Mouse (Mus musculus) forebrain, embryonic 10.5 days (tissue): ENCODE results near the gene Dock4. TPM values are rescaled to one million over a fixed set of nuclear protein-coding genes. Genes with fewer than 3 reads are reported as not detected.

Experiments used
- DNase-seq: peaks from one replicate; pipeline ENCODE4 v3.0.0-alpha.2; 2017; ENCODE audit warnings: low spot score; ENCODE audit errors: extremely low spot score
- H3K27ac ChIP-seq: fragments of 300-500 bp; sonication (generic); 2 replicates; pipeline ENCODE4 v1.5.1; 2016; ENCODE audit warnings: mild to moderate bottlenecking
- H3K27me3 ChIP-seq: fragments of 300-500 bp; sonication (generic); 2 replicates; pipeline ENCODE4 v1.6.1; 2016; ENCODE audit warnings: mild to moderate bottlenecking; ENCODE audit not compliant: poor library complexity, severe bottlenecking
- H3K36me3 ChIP-seq: fragments of 300-500 bp; sonication (generic); replicated peaks from 2 replicates; pipeline ENCODE4 v1.6.1; 2016; ENCODE audit warnings: mild to moderate bottlenecking, moderate library complexity
- H3K4me1 ChIP-seq: fragments of 300-500 bp; sonication (generic); 2 replicates; pipeline ENCODE4 v1.6.1; 2016
- H3K4me3 ChIP-seq: fragments of 300-500 bp; sonication (generic); 2 replicates; pipeline ENCODE4 v1.5.1; 2016; ENCODE audit warnings: mild to moderate bottlenecking, moderate library complexity
- H3K9me3 ChIP-seq: fragments of 300-500 bp; sonication (generic); 2 replicates; pipeline ENCODE4 v1.6.1; 2016; ENCODE audit warnings: mild to moderate bottlenecking, moderate library complexity
- WGBS: fragments of 180-500 bp; shearing (Covaris S2); methylation state at CpG from one replicate; pipeline ENCODE4 v1.1.7; 2016; 5-methylcytosine and 5-hydroxymethylcytosine counted together
- polyA plus RNA-seq: library from polyadenylated mRNA; unstranded; fragments of >200 nt; fragmentation: Nextera tagmentation; extraction: Ambion mirVana; gene quantifications from 2 replicates; pipeline ENCODE4 v1.2.1, GENCODE M21; 2016

The Dock4 gene
- polyA plus RNA-seq, 1 experiment from 2014 or later: 16.2 TPM

DNA sequence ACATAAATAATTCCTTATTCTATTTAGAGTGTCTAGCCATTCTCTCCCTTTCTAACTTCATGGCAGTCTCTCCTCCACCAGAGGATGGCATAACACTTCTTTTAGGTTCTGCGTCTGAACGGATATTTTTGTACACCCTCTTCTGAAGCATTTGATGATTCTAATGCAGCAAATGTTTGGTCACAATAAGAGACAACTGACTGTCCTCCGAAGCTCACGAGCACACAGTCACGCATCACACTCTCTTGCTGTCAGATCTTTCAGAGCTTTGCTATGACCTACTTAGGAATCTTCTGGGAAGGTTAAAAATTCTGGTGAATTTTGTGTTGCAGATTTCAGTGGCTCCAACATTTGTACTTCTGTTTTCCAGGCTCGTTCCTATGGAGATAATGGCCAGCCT lies 149.7 kb downstream of the Dock4 start:
- Histone ChIP-seq H3K4me1 (no peaks in the 10 kb centered on the region), H3K9me3 (no peaks in the 10 kb centered on the region)
- 90% methylated on average over 6 of the region's 6 CpGs for WGBS

DNA sequence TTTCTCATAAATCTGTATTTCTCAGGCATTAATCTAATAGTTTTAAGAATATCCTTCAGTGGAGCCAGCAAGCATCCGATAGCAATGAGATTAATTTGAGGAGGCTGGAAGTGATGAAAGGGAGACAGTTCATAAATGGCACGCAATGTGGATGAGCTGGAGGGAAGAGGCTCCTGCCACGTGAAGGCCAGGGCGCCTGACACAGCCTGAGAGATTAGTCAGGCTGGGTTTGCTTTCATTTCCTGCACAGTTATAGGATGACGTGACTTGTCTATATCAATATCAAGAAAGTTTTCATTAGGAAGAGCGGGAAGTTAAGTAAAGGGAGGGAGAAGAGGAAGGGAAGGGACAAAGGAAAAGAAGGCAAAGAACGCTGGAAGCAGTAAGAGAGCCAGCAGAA lies 150.3 kb downstream of the Dock4 start:
- H3K27me3 ChIP-seq: no peaks in the 10 kb centered on the region
- no peaks in the 10 kb centered on the region for H3K9me3 ChIP-seq
- 92% methylated on average over 7 of the region's 7 CpGs for WGBS
- H3K4me1 ChIP-seq: no peaks in the 10 kb centered on the region
- no peaks in the 10 kb centered on the region for H3K36me3 ChIP-seq
- H3K4me3 ChIP-seq: no peak overlapping the region
- no peak for DNase-seq
- no peak overlapping the region for H3K27ac ChIP-seq

More for the DNA sequence above, 149.7 kb downstream of the Dock4 start:
- no peaks in the 10 kb centered on the region for H3K27me3 ChIP-seq
- DNase-seq: no peak
- H3K27ac ChIP-seq: no peak overlapping the region
- no peaks in the 10 kb centered on the region for H3K36me3 ChIP-seq
- H3K4me3 ChIP-seq: no peak overlapping the region

DNA sequence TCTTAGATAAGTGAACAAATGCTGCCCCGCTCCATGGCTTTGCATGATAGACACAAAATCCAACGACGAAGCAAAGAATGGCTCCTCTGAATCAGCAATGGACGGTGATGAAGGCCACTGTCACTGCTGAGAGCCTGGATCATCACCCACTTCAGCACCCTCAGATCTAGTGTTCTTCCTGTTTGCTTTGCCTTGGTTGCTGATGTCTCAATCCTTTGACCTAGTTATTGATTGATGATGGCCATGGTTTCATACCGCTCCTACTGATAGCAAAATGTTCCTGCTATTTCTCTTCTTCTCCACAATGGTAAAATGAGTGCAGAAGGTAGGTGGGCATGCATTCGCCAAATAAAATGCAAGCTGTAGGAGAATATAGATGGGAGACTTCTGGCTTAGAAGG lies 150.7 kb downstream of the Dock4 start:
- 94% methylated on average over 6 of the region's 6 CpGs for WGBS
- Histone ChIP-seq H3K9me3 (no peaks in the 10 kb centered on the region), H3K36me3 (no peaks in the 10 kb centered on the region), H3K27me3 (no peaks in the 10 kb centered on the region), H3K4me3 (no peak overlapping the region), H3K27ac (no peak overlapping the region), H3K4me1 (no peaks in the 10 kb centered on the region)
- no peak for DNase-seq

DNA sequence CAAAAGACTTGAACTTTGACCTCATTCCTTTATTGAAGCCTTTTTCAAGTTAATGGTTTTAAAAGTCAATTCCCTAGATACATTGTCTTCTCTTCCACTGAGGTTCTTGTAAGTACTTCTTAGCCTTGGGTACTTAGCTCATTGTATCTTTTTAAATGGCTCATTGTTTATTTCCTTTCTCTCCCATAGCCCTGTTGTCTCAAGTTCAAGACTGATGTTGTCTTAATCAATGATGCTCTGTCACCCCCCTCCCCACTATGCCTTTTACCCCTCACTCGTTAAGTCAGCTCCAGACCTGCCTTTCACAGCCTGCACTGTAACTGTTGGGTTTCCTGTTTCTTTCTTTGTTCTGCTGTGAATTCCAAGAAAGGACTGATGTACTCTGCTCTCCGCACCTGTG lies 154.2 kb downstream of the Dock4 start:
- H3K36me3 ChIP-seq: no peaks in the 10 kb centered on the region
- 62% methylated on average over 2 of the region's 2 CpGs for WGBS
- DNase-seq: no peak

DNA sequence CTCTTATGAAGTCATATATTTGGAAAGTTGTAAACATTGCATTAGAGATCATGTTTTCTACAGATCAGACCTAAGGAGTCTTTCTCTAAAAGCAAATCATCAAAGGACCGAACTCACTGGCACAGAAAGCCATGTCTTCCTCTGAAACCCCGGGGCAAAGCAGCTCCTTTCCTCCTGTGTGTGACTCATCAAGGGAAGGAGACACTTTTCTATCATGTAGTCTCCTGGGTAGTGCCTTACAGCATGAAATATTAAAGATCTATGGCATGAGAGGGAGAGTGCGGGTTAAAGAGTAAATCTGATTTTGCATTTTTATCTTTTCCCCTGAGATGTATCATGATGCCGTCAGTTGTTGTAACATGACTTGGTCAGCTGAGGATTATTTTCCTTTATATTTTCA lies 159.8 kb downstream of the Dock4 start:
- 92% methylated on average over 4 of the region's 4 CpGs for WGBS
- no peak for DNase-seq
- Histone ChIP-seq H3K27me3 (no peaks in the 10 kb centered on the region), H3K4me1 (peaks cover 4% of the 10 kb centered on the region; the same call in 1 of the 2 replicates), H3K36me3 (no peaks in the 10 kb centered on the region), H3K9me3 (no peaks in the 10 kb centered on the region), H3K4me3 (no peak overlapping the region), H3K27ac (no peak overlapping the region)

More for the DNA sequence above, 154.2 kb downstream of the Dock4 start:
- Histone ChIP-seq H3K4me3 (no peak overlapping the region), H3K4me1 (no peaks in the 10 kb centered on the region), H3K27ac (no peak overlapping the region), H3K9me3 (no peaks in the 10 kb centered on the region), H3K27me3 (no peaks in the 10 kb centered on the region)

DNA sequence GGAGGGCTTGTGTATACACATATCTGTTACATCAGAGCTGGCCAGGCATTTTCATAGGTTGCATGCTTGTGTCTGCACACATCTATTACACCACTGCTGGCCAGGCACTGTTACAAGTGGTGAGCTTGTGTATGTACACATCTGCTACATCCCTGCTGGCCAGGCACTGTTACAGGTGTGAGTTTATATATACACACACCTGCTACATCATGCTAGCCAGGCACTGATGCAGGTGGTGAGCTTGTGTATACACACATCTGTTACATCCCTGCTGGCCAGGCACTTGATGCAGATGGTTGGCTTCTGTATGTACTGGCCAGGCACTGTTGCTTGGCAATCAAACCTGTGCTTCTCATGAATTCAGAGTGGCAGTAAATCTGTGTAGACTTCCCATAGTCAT lies 177.2 kb downstream of the Dock4 start:
- Histone ChIP-seq H3K4me1 (peaks cover 15% of the 10 kb centered on the region), H3K9me3 (no peaks in the 10 kb centered on the region), H3K4me3 (no peak overlapping the region), H3K36me3 (no peaks in the 10 kb centered on the region), H3K27ac (no peak overlapping the region), H3K27me3 (no peaks in the 10 kb centered on the region)
- DNase-seq: no peak

DNA sequence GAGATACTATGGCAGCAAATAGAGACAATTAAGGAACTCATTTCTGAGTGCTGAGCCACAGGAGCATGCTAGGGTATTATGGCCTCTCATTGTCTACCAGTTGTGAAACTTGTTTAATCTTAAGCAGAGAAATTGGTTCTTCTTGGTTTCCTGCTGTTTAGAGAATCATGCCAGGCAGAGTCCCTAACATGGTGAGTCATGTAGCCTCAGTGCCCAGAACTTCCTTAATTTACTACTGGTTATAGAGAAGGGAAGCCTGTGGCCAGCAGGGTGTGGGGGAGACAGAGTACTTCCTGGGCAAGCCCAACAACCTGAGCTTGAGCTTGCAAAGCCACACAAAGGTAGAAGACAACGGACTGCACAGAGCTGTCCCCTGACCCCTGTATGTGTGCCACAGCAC lies 180.8 kb downstream of the Dock4 start:
- DNase-seq: no peak
- no peaks in the 10 kb centered on the region for H3K27me3 ChIP-seq
- H3K4me3 ChIP-seq: no peak overlapping the region
- H3K36me3 ChIP-seq: no peaks in the 10 kb centered on the region
- H3K27ac ChIP-seq: no peak overlapping the region
- whole genome bisulfite sequencing: 92% methylated on average over 1 of the region's 1 CpGs
- no peaks in the 10 kb centered on the region for H3K9me3 ChIP-seq
- H3K4me1 ChIP-seq: peaks cover 15% of the 10 kb centered on the region

DNA sequence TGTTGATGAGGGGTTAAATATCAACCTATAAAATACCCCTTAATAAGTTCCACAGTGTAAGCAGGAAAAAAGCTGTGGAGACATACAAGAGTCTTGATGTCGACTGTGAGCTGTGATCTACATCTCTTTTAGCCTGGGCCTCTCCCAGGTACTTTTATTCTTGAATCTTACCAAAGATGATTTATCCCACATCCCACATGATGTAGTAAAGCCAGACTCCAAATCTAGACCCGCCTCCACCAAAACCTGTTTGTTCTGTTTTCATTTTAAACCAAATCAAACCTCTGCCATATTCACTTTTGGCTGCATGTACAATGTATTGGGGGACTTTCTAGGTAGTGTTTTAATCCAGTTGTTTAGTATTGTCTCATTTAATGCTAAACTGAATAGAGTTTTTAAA lies 187.5 kb downstream of the Dock4 start:
- Histone ChIP-seq H3K27ac (no peak overlapping the region), H3K9me3 (no peaks in the 10 kb centered on the region), H3K4me1 (0 out of 2 replicates have a peak, but pooled peaks cover 4% of the 10 kb centered on the region), H3K4me3 (no peak overlapping the region), H3K36me3 (no peaks in the 10 kb centered on the region), H3K27me3 (no peaks in the 10 kb centered on the region)
- 79% methylated on average over 2 of the region's 2 CpGs for WGBS
- DNase-seq: no peak

DNA sequence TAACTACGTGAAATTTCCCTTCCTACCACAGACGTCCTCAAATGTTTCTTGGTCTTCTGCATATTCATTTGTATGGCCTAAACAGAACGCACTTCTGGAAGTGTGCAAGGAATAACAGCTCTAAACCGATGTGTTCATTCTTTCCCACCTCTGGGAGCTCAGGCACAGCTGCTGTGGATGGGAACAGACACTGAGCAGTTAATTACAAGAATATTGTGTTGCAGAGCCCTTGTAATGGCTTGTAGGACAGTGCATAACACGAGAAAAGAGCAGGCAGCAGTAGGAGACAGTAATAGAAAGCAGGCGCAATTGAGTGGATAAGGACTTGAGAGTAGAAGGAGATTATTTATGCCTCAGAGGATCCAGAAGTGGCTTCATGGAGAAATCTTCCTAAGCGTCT lies 188.4 kb downstream of the Dock4 start:
- H3K4me3 ChIP-seq: no peak overlapping the region
- no peak for DNase-seq
- H3K36me3 ChIP-seq: no peaks in the 10 kb centered on the region
- 88% methylated on average over 7 of the region's 7 CpGs for WGBS
- H3K9me3 ChIP-seq: no peaks in the 10 kb centered on the region
- H3K27ac ChIP-seq: no peak overlapping the region
- H3K4me1 ChIP-seq: 0 out of 2 replicates have a peak, but pooled peaks cover 4% of the 10 kb centered on the region
- H3K27me3 ChIP-seq: no peaks in the 10 kb centered on the region

DNA sequence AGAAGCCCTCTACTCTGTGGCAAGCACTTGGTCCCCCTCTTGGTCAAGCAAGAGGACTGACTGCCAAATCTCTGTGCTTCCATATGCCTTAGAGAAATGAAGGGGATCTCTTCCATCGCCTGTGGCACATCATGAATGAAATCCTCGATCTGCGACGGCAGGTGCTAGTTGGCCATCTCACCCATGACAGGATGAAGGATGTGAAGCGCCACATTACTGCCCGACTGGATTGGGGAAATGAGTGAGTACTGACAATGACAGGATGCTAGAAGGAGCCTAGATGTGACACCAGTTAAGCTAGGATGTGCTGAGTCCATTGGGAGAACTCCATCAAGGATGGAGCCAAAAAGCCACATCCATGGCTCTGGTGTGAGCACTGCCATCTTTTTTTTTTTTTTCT lies 190.2 kb downstream of the Dock4 start:
- Histone ChIP-seq H3K27me3 (no peaks in the 10 kb centered on the region), H3K4me3 (no peak overlapping the region), H3K9me3 (no peaks in the 10 kb centered on the region), H3K27ac (no peak overlapping the region), H3K36me3 (peaks cover 4% of the 10 kb centered on the region; the same call in 1 of the 2 replicates), H3K4me1 (0 out of 2 replicates have a peak, but pooled peaks cover 4% of the 10 kb centered on the region)
- no peak for DNase-seq
- WGBS: 97% methylated on average over 6 of the region's 6 CpGs

DNA sequence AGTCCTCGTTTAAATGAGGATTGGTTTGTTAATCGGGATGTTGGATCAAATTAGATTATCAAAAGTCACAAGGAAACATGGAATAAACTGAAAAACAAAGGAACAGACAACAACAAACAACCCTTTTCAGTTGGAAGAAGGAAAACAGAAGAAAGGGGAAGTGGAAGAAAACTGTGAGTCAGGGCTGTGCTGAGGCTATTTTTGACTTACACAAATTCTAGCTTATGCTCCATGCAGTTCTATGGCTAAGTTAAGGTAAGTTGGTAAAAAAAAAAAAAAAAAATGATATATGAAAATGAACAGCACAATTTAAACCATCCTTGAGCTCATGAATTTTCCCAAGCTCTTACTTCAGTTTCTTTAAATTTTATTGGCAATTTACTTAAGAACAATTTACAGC lies 191.7 kb downstream of the Dock4 start:
- 87% methylated on average over 2 of the region's 2 CpGs for WGBS
- Histone ChIP-seq H3K27ac (no peak overlapping the region), H3K4me1 (0 out of 2 replicates have a peak, but pooled peaks cover 4% of the 10 kb centered on the region), H3K36me3 (peaks cover 4% of the 10 kb centered on the region; the same call in 1 of the 2 replicates), H3K9me3 (no peaks in the 10 kb centered on the region), H3K27me3 (no peaks in the 10 kb centered on the region), H3K4me3 (no peak overlapping the region)
- DNase-seq: no peak

DNA sequence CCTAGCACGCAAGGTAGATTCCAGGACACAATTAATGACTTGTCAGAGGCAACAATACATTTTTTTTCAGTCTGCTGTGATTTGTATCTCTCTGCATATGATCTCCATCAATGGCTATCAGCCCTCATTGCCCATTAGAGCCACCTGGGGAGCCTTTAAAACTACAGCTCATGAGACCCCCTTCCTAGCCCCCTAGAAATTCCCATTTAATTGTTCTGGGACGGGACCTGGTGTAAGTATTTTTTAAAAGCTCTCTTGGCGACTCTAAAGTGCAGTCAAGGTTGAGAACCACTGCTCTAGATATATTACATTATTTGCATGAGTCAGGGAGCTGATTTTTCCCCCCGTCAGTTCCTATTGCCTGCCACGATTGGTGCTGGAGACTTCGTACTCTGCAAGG lies 200.1 kb downstream of the Dock4 start:
- no peak for DNase-seq
- 86% methylated on average over 6 of the region's 6 CpGs for WGBS
- H3K9me3 ChIP-seq: no peaks in the 10 kb centered on the region
- no peaks in the 10 kb centered on the region for H3K4me1 ChIP-seq
- no peaks in the 10 kb centered on the region for H3K27me3 ChIP-seq
- no peak overlapping the region for H3K27ac ChIP-seq
- H3K36me3 ChIP-seq: no peaks in the 10 kb centered on the region
- no peak overlapping the region for H3K4me3 ChIP-seq

DNA sequence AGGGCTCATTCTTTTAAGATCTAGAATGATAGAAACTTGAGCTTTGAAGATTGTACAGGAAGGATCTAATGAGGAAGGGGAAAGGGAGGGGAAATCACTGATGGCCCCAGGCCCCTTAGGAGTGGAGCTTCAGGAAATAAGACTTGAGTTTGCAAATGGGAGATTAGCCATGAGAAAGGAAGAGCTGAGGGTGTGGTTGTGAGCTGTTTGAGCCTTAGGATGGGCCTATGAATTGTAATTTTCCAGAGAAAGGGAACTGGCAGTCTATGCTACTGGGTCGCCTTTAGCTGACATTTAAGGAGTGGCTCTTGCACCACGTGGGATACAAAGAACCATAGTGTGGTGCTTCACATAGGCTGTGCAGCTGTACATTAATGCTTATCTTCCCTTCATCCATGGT lies 208.6 kb downstream of the Dock4 start:
- WGBS: 85% methylated on average over 2 of the region's 2 CpGs
- DNase-seq: no peak
- Histone ChIP-seq H3K4me1 (peaks cover 11% of the 10 kb centered on the region), H3K27me3 (no peaks in the 10 kb centered on the region), H3K4me3 (no peak overlapping the region), H3K27ac (no peak overlapping the region), H3K36me3 (no peaks in the 10 kb centered on the region), H3K9me3 (no peaks in the 10 kb centered on the region)

DNA sequence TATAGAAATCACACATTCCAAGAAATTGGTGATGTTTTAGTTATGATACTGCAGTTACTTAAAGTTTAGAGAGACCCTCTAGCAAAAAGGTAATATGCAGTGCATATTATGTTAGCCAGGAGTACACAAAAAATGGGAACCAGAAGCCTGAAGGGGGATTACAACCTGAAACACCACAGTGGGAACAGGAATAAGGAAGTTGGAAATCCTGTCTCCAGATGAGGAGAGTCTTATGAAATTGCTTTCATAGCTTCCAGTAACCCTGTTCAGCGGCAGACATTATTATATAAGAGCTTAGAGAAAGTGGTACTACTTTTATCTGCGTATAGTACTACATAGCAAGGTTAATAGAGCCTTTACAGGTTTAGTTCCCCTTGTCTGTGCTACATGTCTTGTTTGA lies 210.1 kb downstream of the Dock4 start:
- Histone ChIP-seq H3K4me1 (peaks cover 11% of the 10 kb centered on the region), H3K27me3 (no peaks in the 10 kb centered on the region), H3K4me3 (no peak overlapping the region), H3K9me3 (no peaks in the 10 kb centered on the region), H3K27ac (no peak overlapping the region), H3K36me3 (no peaks in the 10 kb centered on the region)
- 93% methylated on average over 2 of the region's 2 CpGs for WGBS
- DNase-seq: no peak
